Mouse (Mus musculus): ENCODE data around the gene Sbsn.
A peak's percentile ranks its signal among the peaks of the same experiment; 100 is the strongest.

The Sbsn gene

DNA sequence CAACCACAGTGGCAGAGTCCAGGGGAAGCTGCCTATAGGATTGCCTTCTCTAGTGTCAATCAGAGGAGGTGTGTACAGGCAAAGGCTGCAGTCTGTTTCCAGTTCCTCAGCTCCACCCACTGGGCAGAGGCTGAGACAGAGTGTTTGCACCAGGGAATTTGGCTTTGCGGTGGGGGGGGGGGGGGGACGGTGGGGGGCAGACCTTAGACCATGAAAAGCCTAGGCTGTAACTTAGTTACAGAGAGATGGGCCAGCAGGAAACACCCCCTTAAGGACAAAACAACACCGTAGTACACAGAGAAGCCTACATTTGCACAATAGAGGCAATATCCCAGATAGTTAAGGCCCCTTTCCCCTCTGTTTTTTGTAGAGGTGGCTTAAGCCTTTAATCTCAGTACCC, 5.7 kb downstream of the Sbsn start:
- no peak for DNase-seq (ENCODE audit: low read depth, low spot score)

- DNase-seq (ENCODE audit: low read depth, low spot score): no peak
These were observed 7.6 kb downstream of the Sbsn start for GRCm38 (mm10) chr7:30758853-30759252.

DNA sequence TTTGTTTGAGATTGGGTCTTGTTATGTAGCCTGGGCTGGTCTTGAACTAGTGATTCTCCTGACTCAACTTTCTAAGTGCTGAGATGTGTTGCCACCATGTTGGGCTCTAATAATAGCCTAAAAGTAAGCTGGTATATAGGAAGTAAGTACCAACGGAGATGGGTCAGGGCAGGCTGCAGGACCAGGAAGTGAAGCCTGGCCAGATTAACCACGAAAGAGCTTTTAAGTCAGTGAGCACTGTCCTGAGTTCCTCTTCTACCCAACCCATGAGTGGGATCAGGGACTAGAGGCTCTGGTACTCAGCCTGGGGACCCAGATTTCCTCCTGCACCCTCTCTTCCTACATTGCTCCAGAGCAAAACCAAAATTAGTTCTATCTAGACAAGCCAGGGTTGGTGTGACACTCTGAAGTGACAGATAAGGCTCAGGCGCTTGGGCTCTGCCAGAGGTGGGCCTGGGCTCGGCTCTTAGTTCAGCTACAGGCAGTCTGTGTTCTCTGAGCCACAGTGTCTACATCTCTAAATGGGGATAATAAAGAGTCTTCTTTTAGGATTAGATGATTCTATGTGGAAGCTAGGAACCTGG, 10.6 kb downstream of the Sbsn start:
- DNase-seq (ENCODE audit: low read depth, low spot score): no peak

- DNase-seq (ENCODE audit: low read depth, low spot score): no peak
These were observed 12.2 kb downstream of the Sbsn start, which contains the start of gene Dmkn for GRCm38 (mm10) chr7:30763456-30763855. Gene Dmkn (plus strand): TSS chr7:30763756.

DNA sequence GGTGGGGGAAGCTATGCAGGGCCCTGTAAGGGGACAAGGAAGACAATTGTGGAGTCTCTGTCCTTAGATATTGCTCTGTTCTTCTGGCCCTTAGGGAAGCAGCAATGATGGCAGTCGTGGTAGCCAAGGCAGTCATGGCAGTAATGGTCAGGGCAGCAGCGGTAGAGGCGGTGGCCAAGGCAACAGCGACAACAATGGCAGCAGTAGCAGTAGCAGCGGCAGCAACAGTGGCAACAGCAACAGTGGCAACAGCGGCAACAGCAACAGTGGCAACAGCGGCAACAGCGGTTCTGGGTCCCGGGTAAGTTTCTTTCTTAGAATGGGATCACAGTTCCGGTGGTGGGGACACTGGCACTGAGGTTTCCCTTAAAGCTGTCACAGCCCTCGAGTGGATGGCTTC, 13.9 kb downstream of the Sbsn start:
- DNase-seq (ENCODE audit: low read depth, low spot score): no peak

DNA sequence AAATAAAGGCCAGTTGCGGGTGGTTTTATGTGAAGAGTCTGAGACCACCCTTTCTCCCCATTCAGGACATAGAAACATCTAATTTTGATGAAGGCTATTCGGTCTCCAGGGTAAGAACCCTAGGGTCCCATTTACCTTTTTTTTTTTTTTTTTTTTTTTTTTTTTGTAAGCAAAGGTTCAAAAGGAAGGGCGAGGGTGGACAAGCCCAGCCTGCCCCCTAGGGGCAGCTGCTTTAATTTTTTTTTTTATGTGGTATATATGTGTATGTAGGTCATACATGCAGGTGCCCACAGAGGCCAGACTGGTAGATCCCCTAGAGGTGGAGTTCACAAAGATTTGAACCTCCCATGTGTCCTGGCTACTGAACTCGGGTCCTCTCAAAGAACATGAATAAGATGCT, 15.1 kb downstream of the Sbsn start:
- DNase-seq (ENCODE audit: low read depth, low spot score): no peak

GRCm38 (mm10) chr7:30769236-30769635, 18.0 kb downstream of the Sbsn start:
- no peak for DNase-seq (ENCODE audit: low read depth, low spot score)

GRCm38 (mm10) chr7:30776104-30776503, 24.8 kb downstream of the Sbsn start:
- DNase-seq (ENCODE audit: low read depth, low spot score): no peak

- no peak for DNase-seq (ENCODE audit: low read depth, low spot score)
These were observed 25.9 kb downstream of the Sbsn start for GRCm38 (mm10) chr7:30777081-30777579.

DNA sequence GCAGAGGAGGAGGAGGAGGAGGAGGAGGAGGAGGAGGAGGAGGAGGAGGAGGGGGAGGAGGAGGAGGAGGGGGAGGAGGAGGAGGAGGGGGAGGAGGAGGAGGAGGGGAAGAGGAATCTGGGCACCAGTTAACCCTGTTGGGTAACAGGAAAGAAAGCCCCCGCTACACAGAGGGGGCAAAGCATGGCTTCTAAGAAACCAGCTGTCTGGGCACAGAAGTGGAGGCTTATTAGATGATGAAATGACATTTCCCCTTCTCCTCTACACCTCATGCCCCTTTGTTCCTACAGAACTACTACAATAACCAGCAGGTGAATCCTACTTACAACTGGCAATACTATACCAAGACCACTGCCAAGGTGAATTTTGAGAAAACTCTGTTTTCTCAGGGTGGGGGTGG, 26.6 kb downstream of the Sbsn start:
- no peak for DNase-seq (ENCODE audit: low read depth, low spot score)

DNA sequence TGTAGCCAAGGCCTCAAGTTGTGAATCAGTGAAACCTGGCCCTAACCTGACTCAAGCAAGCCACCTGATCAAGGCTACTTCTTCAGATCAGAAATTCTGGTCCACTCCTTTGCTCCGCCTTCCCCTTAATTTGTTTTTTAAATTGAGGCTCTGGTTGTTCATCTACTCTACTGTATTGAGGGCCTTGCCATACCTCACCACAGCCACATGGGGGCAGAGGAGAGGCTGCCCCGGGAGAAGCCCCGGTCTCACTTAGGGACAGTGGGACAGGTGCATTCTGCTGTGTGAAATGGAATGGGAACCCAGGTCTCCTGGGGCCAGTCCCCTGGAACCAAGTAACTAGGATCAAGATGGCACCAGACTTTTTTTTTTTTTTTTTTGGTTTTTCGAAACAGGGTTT, 30.5 kb downstream of the Sbsn start:
- DNase-seq (ENCODE audit: low read depth, low spot score): no peak

GRCm38 (mm10) chr7:30782658-30783057, 31.4 kb downstream of the Sbsn start:
- DNase-seq (ENCODE audit: low read depth, low spot score): no peak

DNA sequence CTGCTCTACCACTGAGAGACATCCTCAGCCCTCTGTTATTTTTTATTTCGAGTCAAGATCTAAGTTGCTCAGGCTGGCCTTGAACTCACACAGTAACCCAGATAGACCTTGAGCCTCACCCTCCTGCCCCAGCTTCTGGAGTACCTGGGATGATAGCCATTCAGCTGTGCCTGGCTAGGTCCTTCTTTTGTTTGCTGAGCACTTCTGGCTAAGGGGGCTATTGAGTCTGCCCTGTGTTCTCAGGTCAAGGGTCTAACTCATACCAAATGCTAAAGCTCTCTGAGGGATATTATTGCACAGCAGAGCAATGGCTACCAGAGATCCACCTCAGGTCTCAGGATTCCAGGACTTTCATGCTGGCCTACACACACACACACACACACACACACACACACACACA, 33.9 kb downstream of the Sbsn start:
- no peak for DNase-seq (ENCODE audit: low read depth, low spot score)

- DNase-seq (ENCODE audit: low read depth, low spot score): peak; percentile 6
These were observed 34.7 kb downstream of the Sbsn start for GRCm38 (mm10) chr7:30785721-30786546.

- DNase-seq (ENCODE audit: low read depth, low spot score): no peak
These were observed 36.2 kb downstream of the Sbsn start, which contains the start of gene Krtdap for GRCm38 (mm10) chr7:30787377-30788022. Gene Krtdap (plus strand): TSS chr7:30787896.

DNA sequence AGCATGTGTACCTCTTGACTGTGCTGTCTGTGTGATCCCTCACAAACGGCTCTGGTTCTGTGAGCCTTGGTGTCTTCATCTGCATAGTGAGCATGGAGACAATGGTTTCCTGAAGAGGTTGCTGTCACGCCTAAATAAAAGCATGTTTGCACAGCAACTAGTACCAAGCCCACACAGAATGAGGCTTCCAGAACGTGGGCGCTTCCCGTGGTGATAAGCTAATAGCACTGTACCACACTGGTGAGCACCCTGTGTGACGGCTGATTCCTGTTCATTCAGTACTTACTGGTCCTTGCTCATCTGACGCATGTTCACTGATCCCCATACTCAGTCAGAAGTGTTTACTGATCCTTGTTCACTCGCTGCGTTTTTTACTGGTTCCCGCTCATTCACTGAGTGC, 38.9 kb downstream of the Sbsn start:
- DNase-seq (ENCODE audit: low read depth, low spot score): no peak

DNA sequence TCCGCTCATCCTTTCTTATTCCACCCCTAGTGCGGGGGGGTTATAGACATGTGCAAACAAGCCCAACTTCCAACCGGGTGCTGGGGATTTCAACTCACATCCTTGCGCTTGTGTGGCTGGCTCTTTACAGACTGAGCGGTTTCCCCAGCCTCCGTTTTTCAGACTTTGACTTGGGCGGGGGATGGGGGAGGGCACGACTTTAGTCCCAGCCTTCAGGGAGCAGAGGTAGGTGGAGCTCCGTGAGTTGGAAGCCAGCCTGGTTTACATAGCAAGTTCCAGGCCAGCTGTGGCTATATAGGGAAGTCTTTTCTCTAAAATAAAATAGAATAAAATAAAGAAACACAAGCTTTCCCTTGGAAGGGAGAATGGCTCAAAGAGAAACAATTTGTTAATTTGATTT, 40.6 kb downstream of the Sbsn start:
- no peak for DNase-seq (ENCODE audit: low read depth, low spot score)

DNA sequence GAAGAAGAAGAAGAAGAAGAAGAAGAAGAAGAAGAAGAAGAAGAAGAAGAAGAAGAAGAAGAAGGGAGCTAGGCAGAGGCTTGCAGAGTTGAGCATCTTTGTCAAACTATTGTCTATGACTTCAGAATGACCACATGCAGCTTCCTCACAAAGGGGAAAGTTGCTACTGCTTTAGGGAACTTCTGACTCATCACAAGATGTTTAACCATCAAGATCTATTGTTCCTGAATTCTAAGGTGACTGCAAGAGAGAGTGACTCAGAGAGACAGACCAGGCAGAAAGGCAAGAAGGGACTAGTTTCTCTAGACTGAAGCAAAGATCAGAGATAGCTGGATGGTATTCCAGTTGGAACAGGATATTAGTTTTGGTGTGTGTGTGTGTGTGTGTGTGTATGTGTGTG, 43.6 kb downstream of the Sbsn start:
- no peak for DNase-seq (ENCODE audit: low read depth, low spot score)

DNA sequence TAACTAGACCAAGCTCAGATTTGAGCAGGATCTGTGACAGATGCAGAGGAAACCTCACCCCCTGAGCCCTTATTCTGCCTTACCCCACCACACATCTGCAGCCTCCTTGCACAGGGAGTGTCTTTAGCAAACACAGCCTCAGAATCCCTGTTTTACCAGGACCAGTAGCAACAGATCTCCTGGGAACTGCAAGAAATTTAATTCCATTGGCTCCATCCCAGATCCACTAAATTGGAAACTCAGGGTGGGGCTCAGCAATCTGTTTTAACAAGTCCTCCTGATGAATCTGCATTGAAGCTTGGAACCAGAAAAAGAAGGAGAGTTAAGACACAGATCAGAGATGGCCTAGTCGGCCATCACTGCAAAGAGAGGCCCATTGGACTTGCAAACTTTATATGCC, 45.5 kb downstream of the Sbsn start:
- DNase-seq (ENCODE audit: low read depth, low spot score): no peak

- no peak for DNase-seq (ENCODE audit: low read depth, low spot score)
These were observed 49.4 kb downstream of the Sbsn start for GRCm38 (mm10) chr7:30800653-30801052.

- DNase-seq (ENCODE audit: low read depth, low spot score): no peak
These were observed 52.0 kb downstream of the Sbsn start for GRCm38 (mm10) chr7:30803256-30803655.

GRCm38 (mm10) chr7:30804026-30804715, 52.9 kb downstream of the Sbsn start:
- no peak for DNase-seq (ENCODE audit: low read depth, low spot score)
